Mouse (Mus musculus) heart, postnatal 10 days (tissue): ENCODE data around the gene Ruvbl2. TPM values are rescaled to one million over a fixed set of nuclear protein-coding genes. Genes with fewer than 3 reads are reported as not detected.

Source experiments
- DNase-seq, 2 experiments: peaks; one replicate each; pipeline ENCODE4 v3.0.0; 2021
- intact Hi-C: fragments of 180-260 bp; cut with DNase I; formaldehyde crosslinking; loops from one replicate; pipeline ENCODE4 v1.15.1; 2025
- total RNA-seq, 2 experiments: library from RNA; stranded (reverse); gene quantifications; 2 replicates each; pipeline ENCODE4 v1.2.3; 2021

Ruvbl2 gene
- total RNA-seq, 2 experiments from 2014 or later = 30.4 to 30.7 TPM

DNA sequence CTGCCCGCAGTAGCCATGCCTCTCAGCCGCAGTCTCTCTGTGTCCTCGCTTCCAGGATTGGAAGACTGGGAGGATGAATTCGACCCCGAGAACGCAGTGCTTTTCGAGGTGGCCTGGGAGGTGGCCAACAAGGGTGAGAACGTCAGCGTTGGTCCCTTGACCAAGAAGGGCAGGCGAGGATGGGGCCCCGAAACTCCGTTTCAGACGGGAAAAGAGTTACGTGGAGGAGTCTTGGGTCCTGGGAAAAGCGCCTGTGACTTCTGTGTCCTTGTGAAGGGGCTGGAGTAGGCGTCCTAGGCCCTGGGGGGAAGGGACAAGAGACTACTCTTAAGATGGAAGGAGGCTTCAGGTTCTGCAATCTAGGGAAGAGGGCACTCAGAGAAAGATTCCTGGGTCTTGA is 2.9 kb downstream of the Ruvbl2 start:
- DNase-seq = no peak
- intact Hi-C loops = loop anchor here (2.0 kb wide), 2 partner anchors 24 to 30 kb away; partner anchors contain the start of genes Ftl1 and Kcna7

DNA sequence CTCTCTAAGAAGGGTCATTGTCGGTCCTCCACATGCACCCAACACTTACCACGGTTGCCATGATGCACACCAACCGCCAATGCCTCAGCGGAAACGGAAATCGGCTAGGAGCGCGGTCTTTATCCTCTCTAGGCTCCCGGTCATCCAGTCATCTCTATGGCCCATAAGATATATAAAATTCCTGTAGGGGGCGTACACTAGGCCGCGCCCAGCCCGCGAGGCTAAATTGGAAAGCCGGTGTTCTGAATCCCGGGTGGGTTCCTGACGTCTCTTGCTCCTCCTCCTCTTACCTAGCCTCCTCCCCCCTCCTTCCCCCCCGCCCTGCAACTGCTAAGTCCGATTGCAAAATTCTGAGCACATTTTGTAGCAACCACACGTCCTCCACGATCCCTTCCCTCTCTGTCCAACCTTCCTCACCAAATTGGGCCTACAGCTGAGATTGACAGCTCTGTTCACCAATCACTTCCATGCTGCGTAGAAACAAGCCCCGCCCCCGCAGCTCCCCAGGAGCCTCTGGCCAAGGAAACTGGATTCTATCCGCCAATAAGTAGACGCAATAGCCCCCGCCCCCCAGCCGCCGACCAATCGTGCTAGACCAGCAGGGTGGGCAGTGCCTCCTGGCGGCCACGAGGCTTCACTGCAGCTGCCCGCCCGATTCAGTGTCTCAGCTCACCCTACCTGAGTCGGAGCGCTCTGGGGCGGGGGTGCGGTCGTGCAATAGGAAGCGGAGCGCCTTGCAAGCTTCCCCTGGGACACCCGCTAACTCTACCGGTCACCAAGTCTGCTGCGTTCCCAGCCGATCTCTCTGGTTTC is 3.5 kb downstream of the Ruvbl2 start, which contains the start of gene Gys1:
Gene Gys1 (plus strand): TSS at position 642 of the 813 bp plus-strand sequence.
- DNase-seq = peak; percentile 100
- intact Hi-C loops = loop anchor here (2.0 kb wide), 2 partner anchors 24 to 30 kb away; partner anchors contain the start of genes Ftl1 and Kcna7

DNA sequence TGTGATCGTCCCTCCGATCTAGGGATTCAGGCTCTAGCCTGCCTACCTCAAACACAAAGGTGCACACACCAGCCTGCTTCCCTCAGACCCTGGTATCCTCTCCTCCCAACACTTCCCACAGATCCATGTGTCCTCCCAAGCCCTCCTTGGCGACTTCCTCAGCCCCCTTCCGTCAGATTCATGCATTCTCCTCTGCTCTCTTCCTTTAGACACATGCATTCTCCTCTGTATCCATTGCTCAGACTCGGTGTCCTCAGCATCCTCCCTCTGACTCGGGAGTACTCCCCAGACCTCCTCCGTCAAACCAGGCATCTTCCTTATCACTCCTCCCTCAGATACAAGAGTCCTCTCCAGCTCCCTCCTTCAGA is 4.1 kb downstream of the Ruvbl2 start:
- intact Hi-C loops = loop anchor here (2.0 kb wide), 2 partner anchors 25 to 29 kb away; partner anchors contain the start of genes Ftl1 and Kcna7
- no peak for DNase-seq

DNA sequence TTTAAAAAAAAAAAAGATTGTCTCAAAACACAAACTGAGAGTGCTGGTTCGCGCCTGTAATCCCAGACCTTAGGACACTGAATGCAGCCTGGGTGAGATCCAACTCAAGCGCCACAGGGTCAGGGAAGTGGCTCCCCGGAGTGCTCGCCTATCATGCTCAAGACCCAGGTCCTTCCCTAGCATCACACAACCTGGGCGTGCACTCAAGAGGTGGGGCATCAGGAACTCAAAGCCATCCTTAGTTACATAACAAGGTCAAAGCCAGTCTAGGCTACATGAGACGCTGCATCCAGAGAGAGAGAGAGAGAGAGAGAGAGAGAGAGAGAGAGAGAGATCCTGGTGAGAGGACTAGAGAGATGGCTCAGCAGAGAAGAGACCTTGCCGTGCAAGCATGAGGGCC is 11.3 kb downstream of the Ruvbl2 start:
- DNase-seq = no peak

DNA sequence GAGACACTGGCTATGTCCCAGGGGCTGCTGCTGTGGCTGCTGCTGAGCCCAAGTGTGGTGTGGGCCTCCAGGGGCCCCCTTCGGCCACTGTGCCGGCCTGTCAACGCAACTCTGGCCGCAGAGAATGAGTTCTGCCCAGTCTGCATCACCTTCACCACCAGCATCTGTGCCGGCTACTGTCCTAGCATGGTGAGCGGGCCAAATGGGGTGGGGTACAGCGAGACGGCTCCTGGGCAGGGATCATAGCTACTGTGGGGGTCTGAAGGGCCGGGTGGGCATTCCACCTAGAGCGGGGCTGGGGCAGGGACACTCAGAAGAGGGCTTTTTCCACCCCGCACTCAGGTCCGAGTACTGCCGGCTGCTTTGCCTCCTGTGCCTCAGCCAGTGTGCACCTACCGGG is 16.7 kb downstream of the Ruvbl2 start:
- no peak for DNase-seq
- intact Hi-C loops = no loop called here

More for the DNA sequence above, 11.3 kb downstream of the Ruvbl2 start:
- intact Hi-C loops = no loop called here

DNA sequence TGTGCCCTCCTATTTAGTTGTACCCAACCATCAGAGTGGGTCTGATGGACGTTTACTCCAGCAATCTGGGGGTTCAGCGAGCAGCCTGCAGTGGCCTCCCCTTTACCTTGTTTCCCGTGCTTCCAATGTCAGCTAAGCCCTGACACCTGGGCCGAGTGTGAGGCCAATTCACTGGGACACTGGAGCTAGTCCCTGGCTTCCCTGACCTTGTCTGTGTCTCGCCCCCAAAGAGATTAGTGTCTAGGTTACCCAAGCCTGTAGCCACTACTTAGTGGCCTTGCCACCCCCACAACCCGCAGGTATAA is 17.3 kb downstream of the Ruvbl2 start, which contains the start of gene Lhb:
Gene Lhb (plus strand): TSS at position 206 of the 305 bp plus-strand sequence.
- no peak for DNase-seq
- intact Hi-C loops = no loop called here

DNA sequence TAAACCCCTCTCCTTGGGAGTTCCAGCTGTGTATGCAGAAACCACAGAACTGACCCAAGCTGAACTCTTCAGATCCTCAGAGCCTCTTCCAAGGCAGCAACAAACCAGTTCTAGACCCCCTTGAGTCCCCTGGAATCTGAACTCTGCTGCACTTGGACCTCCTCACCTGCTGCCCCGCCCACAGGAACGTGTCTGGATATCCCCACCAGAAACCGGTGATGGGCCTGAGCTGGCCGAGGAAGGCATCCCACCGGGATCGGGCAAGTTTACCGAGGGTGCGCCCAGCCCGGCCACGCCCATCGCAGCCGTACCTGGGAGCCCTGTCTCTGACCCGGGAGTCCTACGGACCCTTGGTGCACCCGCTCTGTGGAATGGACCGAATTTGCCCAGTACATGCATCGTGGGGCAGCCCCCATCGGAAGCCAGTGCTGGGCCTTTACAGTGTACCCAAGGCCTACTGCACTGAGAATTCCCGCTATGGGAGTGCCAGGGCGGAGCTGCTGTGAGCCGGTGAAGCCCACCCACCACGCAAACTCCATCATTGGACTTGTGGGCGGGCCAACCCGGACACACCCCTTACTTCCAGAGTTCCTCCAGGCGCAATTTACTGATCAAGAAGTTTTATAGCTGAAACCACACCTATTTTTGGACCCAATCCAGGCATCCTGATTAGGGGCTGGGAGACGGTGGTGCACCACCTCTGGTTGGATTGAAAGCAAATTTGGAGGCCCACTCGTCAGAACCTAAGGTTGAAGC is 17.9 kb downstream of the Ruvbl2 start:
- intact Hi-C loops = no loop called here
- DNase-seq = no peak

DNA sequence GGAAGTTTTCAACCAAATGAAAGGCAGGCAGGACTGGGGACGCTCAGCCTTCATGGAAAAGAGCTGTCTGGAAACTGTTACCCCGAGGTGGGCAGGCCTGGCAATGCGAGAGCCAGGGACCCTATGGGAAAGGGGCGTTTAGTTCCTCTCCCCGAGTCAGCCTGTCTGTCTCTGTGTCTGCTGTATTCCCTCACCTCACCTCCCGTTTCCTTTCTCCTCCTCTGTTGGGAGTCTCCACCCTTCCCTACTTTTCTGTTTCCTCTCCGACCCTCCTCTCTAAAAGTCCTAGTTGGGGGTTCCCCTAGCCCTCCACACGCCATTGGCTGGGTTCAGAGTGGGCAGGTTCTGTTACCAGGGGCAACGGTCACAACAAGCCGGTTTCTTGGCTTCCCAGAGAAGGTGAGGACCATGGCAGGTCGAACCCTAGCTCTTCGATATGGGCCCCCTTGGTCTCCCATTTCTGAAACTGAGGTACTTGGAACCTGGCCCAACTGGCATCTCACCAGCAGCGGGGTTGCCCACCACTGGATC is 19.9 kb downstream of the Ruvbl2 start:
- no peak for DNase-seq
- intact Hi-C loops = no loop called here

DNA sequence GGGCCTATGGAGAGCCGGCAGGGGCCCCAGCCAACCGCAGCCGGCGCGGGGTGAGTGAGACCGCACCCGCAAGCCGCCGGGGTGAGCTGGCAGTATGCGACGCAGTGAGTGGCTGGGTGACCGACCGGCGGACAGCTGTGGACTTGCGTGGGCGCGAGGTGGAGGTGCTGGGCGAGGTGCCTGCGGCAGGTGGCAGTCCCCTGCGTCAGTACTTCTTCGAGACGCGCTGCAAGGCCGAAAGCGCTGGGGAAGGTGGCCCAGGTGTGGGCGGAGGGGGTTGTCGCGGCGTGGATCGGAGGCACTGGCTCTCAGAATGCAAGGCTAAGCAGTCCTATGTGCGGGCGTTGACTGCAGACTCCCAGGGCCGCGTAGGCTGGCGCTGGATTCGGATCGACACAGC is 22.3 kb downstream of the Ruvbl2 start:
- intact Hi-C loops = no loop called here

DNA sequence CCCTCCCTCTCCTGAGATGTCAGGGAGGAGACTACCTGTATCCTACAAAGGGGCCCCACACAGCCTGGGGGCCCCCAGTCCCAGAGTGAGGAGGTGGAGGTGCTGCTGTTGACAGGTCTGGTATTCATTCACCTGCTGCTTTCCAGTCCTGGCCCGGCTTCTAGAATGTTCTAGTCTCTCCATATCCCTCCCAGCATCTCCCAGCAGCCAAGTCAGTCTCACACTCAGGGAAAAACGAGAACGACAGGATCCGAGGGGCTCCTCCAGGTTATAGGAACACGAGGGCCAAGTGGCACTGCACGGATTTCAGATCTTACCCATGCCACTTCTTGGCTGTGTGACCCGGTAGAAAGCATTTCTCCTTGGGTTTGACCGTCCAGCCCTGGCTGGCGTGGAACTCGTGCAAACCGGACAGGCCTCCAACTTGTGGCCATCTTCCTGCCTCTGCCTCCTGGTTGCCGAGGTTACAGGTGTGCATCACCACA is 23.1 kb downstream of the Ruvbl2 start:
- intact Hi-C loops = no loop called here
- no peak for DNase-seq

More for the DNA sequence above, 22.3 kb downstream of the Ruvbl2 start:
- no peak for DNase-seq

DNA sequence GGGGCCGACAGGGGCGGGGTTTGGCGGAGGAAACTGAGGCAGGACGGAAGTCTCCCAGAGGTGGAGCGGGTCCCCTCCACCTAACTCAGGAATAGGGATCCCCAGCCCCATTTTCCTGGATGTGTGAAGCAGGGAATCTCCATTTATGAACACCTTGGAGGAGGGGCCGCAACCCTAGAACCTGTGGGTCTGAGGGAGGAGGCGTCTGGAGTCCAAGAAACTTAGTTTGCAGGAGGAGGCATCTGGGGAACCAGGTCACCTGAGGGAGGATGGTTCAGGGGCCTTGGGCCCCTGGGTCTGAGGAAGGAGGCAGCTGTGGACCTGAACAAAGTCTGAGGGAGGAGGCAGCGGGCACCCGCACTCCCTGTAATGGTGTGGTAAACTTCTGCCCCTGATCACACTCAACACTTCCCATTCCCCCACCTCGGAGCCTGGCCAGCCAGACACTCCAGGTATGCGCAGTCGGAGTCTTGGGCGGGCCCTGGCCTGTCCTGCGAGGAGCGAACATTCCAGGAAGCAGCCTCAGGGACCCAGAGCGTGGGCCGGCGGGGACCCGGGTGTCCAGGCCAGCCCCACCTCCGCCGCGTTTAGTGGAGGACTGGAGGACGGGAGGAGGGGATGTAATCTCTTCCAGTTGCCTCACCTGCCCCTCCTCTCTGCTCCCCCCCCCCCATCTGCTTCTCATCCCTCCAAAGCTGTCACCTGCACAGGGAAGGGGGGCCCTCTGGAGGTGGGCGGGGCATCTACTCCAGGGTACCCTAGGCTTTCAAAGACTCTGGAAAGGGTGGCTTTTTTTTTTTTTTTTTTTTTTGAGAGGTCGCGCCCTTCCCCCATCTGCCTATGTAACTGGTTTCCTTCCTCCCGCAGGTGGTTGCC is 23.8 kb downstream of the Ruvbl2 start:
- intact Hi-C loops = no loop called here

DNA sequence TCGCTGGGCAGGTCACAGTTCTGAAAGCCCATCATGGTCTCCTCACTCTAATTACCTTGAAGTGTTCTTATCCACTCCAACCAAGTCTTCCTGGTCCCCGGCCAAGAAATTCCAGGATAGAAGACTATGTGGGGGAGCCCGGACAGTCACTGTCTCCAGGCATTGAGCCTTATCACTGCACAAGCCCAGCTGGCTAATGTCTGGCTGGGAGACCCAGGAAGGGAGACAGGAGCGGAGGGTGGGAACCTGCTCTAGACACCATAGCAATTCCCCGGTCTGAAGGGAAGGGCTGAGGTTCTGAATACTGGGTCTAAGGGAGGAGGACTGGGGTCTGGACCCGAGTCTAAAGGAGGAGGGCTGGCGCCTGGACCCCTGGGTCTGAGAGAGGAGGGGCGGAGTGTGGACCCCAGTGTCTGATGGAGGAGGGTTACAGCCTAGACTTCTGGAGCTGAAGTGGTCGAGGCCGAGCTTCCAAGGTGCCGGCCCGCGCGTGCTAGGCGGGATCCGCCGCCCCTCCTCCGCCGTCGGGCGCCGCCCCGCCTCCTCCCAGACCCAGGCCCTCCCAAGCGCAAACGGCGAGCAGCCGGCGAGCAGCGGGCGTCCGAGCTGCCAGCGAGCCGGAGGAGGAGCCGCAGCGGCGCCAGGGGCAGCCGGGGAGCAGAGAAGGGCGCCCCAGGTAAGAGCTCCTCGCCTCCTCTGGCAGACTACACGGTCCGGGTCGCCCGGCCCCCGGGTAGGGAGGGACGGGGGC is 24.6 kb downstream of the Ruvbl2 start, which contains the start of gene Ntf5:
Gene Ntf5 (plus strand): TSS at position 583 of the 751 bp plus-strand sequence.
- DNase-seq = peak; percentile 29 to 38
- intact Hi-C loops = no loop called here

More for the DNA sequence above, 23.8 kb downstream of the Ruvbl2 start:
- DNase-seq = no peak

DNA sequence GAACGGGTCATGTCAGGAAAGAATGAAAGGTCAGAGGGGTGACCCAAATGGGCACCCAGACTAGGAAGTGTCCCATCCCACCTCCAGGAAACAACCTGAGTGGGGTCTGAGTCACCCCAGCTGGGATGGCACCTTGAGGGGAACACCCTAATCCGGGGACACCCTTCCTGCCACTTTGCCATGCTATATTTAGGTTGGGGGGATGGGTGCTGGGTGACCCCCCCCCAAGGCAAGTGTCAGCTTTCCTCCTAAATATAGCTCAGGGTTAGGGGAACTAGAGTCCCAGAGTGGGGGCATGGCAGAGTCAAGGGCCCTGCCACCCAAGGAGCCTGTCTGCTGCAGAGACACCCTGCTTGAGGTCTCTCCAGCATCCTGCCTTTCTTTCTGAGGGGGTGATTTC is 25.5 kb downstream of the Ruvbl2 start:
- intact Hi-C loops = no loop called here
- DNase-seq = no peak

DNA sequence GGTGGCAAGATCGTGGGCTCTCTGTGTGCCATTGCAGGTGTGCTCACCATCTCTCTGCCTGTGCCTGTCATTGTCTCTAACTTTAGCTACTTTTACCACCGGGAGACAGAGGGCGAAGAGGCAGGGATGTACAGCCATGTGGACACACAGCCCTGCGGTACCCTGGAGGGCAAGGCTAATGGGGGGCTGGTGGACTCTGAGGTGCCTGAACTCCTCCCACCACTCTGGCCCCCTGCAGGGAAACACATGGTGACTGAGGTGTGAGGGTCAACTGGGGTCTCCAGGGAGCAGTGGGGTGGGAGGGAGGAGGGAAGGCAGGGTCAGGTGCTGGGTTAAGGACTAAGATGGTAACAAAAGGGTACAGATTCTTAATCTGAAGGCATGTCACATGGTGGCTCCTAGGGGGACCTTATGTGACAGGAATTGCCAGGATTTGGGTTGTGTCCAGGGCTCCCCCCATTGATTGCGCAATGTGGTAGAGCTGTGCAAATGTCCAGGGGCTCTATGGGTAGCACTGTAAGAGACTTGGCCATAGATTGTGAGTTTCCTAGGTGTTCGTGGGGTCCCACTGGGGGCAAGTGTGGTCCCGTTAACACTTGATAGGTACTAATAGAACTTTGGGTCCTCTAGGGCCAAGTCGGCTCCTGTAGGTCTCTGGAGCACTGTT is 28.3 kb downstream of the Ruvbl2 start:
- intact Hi-C loops = loop anchor here (5.0 kb wide), 1 partner anchor 153 kb away; no protein-coding TSS in a partner anchor
- DNase-seq = no peak

DNA sequence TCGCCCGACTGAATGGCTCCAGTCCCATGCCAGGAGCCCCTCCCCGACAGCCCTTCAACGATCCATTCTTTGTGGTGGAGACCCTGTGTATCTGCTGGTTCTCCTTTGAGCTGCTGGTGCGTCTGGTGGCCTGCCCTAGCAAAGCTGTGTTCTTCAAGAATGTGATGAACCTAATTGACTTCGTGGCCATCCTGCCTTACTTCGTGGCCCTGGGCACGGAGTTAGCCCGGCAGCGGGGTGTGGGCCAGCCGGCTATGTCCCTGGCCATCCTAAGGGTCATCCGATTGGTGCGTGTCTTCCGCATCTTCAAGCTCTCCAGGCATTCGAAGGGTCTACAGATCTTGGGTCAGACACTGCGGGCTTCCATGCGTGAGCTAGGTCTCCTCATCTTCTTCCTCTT is 28.9 kb downstream of the Ruvbl2 start:
- DNase-seq = no peak
- intact Hi-C loops = loop anchor here (5.0 kb wide), 1 partner anchor 153 kb away; no protein-coding TSS in a partner anchor

DNA sequence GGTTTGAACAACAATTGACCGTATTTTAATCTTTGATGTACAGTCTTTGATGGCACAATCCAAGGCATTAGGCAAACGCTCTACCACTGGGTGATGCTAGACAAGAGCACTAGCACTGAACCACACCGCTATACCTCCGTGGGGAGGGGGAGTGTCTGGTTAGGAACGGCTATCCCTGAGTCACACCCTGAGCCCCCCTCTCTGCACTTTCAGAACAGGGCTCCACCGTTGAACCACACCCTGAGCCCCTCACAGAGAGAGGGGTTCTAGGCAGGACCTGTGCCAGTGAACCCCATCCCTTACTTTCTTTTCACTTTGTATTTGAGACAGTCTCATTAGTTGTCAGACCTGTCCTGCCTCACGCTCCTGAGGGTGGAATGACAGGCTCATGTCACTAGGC is 29.5 kb downstream of the Ruvbl2 start:
- no peak for DNase-seq
- intact Hi-C loops = loop anchor here (5.0 kb wide), 1 partner anchor 154 kb away; no protein-coding TSS in a partner anchor

DNA sequence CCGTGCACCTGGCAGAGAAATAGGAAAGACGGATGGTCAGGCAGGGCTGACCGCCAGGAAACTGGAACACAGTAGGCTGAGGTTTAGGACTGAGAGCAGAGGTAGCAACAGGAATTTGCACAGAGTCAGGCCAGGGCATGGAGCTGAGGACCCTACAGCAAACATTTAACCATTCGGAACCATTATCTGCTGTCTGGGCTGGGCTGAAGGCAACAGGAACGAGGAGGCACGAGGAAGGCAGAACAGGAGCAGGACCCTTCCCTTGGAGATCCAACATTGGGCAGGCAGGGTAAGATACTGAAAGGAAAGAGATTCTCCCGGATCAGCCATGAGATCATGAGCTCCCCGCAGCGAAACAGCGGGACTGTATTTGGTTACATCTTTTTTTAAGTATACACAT is 30.1 kb downstream of the Ruvbl2 start:
- intact Hi-C loops = loop anchor here (5.0 kb wide), 1 partner anchor 154 kb away; no protein-coding TSS in a partner anchor
- no peak for DNase-seq
